Mouse (Mus musculus): ENCODE measurements around the gene Prkag1.

DNA sequence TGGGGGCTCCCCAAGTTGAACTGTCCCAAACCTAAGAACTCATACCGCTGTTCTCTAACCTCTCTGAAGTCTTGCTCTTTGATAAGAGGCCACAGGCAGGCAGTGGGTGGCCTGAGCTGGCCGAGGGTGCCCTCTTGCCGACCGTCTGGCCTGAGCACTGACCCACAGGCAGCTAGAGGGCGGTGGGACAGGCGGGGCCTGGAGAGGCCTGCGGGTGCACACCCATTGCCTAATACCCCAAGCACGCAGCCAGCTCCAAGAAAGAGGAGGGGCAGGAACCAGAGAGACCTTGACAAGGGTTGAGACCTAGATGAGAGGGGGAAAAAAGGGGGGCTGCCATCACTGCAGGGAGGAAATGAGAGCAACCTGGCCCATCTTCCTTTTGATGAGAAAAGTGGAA, 51.2 kb downstream of the Prkag1 start:
- no peak for TF ChIP-seq POLR2A (IDR thresholded peaks at IDR 0.05; ENCODE audit: control insufficient read depth, low read depth, low read length)
- TF ChIP-seq CTCF (IDR thresholded peaks at IDR 0.05; ENCODE audit: control insufficient read depth, insufficient read depth, insufficient replicate concordance, low read depth, low read length), result no peak

Data from testis, adult 2 months (tissue).